Mouse (Mus musculus): ENCODE results near the gene Mtmr12.

- TF ChIP-seq CTCF (IDR thresholded peaks at IDR 0.05 in 2 of 3, conservative IDR thresholded peaks at IDR 0.05 in 1 of 3; ENCODE audit: control insufficient read depth in 1 of 3, insufficient read depth in 1 of 3, low read depth in 2 of 3, low read length in 3 of 3, poor library complexity in 1 of 3, severe bottlenecking in 1 of 3) (no peak), ZMIZ1 (IDR thresholded peaks at IDR 0.05; ENCODE audit: low read depth, low read length) (no peak), ZC3H11A (IDR thresholded peaks at IDR 0.05; ENCODE audit: low read depth, low read length) (no peak), MAX (IDR thresholded peaks at IDR 0.05; ENCODE audit: low read length) (no peak), MYB (IDR thresholded peaks at IDR 0.05; ENCODE audit: low read depth, low read length) (no peak), MXI1 (IDR thresholded peaks at IDR 0.05; ENCODE audit: low read depth, low read length) (no peak), TCF12 (IDR thresholded peaks at IDR 0.05; ENCODE audit: low read depth, low read length) (no peak), POLR2A (IDR thresholded peaks at IDR 0.05; ENCODE audit: control insufficient read depth in 1 of 2, insufficient read depth in 1 of 2, low read depth in 1 of 2, low read length in 2 of 2, poor library complexity in 1 of 2) (no peak), E2F4 (IDR thresholded peaks at IDR 0.05; ENCODE audit: borderline replicate concordance, low read depth, low read length) (no peak), BHLHE40 (IDR thresholded peaks at IDR 0.05; ENCODE audit: borderline replicate concordance, low read depth, low read length) (no peak), GATA1 (IDR thresholded peaks at IDR 0.05; ENCODE audit: low read depth, low read length) (no peak), RAD21 (IDR thresholded peaks at IDR 0.05; ENCODE audit: low read depth, low read length) (no peak), UBTF (IDR thresholded peaks at IDR 0.05; ENCODE audit: borderline replicate concordance, insufficient read depth, low read depth, low read length) (no peak), SIN3A (IDR thresholded peaks at IDR 0.05; ENCODE audit: low read length) (no peak)
Measured at GRCm38 (mm10) chr15:12298231-12298737, 93.5 kb downstream of the Mtmr12 start.

Data from MEL (cell line).